Mouse (Mus musculus) duodenum, adult 2 months (tissue): ENCODE measurements around the gene Phf10. TPM values are rescaled to one million over a fixed set of nuclear protein-coding genes. Genes with fewer than 3 reads are reported as not detected.

Experiments used
- polyA plus RNA-seq: library from polyadenylated mRNA; depleted of rRNA; stranded (reverse); fragments of >200 nt; gene quantifications from 2 replicates; pipeline ENCODE4 v1.2.3, GENCODE M21; 2012; ENCODE audit warnings: low replicate concordance; rRNA removed

Phf10 gene
- polyA plus RNA-seq = 3.3 and 3.8 TPM in 2 replicates

DNA sequence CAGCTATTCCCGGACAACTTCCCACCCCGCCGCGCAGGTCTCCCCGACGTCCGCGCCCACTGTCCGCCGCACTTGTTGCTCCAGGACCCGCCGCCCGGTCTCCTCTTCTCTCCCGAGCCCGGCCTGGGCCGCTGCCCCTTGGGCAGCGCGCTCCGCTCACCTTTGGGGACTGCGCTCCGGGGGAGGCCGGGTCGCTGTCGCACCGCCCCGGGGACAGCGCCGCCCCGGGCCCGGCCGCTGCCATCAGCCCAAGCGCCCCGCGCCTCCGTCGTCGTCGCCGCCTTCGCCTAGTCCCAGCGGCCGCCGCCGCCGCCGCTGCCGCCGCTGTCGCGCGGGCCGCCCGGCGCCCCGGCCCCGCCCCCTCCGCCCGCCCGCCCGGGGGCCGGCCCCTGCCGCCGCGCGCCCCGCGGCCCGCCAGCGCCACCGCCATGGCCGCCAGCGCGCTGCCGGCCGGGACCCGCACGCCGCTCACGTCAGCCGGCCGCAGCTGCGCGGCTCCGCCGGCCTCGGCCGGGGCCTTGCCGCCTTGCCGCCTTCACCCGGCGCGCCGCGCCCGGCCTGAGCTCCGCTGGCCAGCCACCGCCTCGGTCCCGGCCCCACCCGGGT is at the start of gene Phf10:
Phf10 (minus strand) TSS at position 323 of the 606 bp plus-strand sequence.

DNA sequence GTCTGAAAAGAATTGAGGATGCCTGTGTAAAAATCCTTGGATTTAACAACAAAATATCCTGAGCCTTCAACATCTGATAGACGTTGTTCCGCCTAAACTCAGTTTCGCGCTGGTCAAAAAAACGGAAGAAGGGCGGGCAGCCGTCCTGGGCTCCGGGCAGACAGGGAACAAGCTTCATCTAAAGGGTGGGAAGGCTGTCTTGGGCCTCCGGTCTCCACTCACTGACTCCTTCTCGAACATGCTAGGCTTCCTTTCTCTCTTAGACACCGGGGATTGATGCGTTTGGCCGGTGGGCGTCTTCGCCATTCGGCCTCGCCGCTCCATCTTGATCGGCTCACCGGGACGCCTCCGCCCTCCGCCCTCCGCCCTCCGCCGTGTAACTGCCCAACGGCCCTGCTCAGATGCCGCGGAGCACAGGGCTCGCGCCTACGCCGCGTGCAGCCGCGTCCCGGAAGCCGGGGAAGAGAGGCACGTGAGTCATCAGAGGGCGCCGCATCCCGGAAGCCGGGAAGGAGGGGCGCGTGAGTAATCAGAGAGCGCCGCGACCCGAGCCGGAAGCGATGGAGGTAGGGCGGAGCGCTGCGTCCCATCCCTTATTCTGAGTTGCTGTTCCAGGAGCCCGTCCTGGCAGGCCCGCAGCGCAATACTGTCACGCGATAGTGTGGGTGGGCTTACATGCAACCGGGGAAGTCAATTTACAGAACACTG is 48.8 kb upstream of the Phf10 start, which contains the start of gene Gm3435:
Gm3435 (plus strand) TSS at position 471 of the 708 bp plus-strand sequence.

GRCm38 (mm10) chr17:14978362-14979038 is 17.4 kb upstream of the Phf10 start, which contains the start of the genes 9030025P20Rik and Gm3417:
9030025P20Rik (plus strand) TSS chr17:14978468.
Gm3417 (minus strand) TSS chr17:14978790.

GRCm38 (mm10) chr17:14943009-14943728 is 17.9 kb downstream of the Phf10 start, which contains the start of the genes Wdr27 and 1600012H06Rik:
Wdr27 (minus strand) TSS chr17:14943158.
1600012H06Rik (plus strand) TSS chr17:14943184.

Other genes starting within 250 kb of the Phf10 start
- gene Wdr27, start 18.1 kb downstream of the Phf10 start, polyA plus RNA-seq = 1.9 and 3.6 TPM in 2 replicates
- gene 1600012H06Rik, start 18.1 kb downstream of the Phf10 start, polyA plus RNA-seq = 6.9 and 9.9 TPM in 2 replicates
- 2.7 and 3.2 TPM in 2 replicates for gene 9030025P20Rik, start 17.2 kb upstream of the Phf10 start, polyA plus RNA-seq
- 0.28 TPM in 1 of 2 replicates, not detected in the other for gene Gm3417, start 17.5 kb upstream of the Phf10 start, polyA plus RNA-seq
- 0.13 TPM in 1 of 2 replicates, not detected in the other for gene Gm3435, start 48.9 kb upstream of the Phf10 start, polyA plus RNA-seq
- gene Ermard, start 79.9 kb upstream of the Phf10 start, polyA plus RNA-seq = 10.6 and 19.9 TPM in 2 replicates
- gene Tcte3, start 80.2 kb upstream of the Phf10 start, polyA plus RNA-seq = not detected in 2 replicates
- gene Gm3448, start 80.3 kb upstream of the Phf10 start, polyA plus RNA-seq = 0.12 and 0.28 TPM in 2 replicates